Mouse (Mus musculus) layer of hippocampus, adult 18-20 months (tissue): ENCODE measurements at regions not wholly inside any gene's neighbourhood (a gene's known extent, or its start where the extent isn't known, plus 50 kb on each side); places are given as distances from the start of the nearest gene placed in this dataset.

Experiments used
- DNase-seq, 2 experiments: peaks; one replicate each; pipeline ENCODE4 v3.0.0; 2022; ENCODE audit warnings: low spot score in 2 of 2

DNA sequence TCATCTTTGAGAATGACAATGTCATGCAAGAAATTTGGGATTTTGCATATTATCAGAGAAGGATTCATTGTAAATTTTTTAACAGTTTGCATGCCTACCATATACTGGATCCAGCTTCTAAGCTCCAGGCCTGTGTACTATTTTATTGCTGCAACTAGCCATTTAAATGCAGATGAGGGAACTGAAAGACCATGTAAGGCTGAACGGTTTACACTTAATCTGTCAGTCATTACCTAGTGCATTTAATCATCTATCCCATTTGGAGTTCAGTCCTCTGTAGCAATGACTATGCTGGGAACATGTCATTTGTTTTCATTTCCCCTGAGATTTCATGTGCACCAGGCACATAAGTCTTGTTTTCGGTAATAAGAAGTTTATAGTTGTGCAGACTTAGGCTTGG lies 631.8 kb upstream of the Gm21961 start:
- DNase-seq = no peak

DNA sequence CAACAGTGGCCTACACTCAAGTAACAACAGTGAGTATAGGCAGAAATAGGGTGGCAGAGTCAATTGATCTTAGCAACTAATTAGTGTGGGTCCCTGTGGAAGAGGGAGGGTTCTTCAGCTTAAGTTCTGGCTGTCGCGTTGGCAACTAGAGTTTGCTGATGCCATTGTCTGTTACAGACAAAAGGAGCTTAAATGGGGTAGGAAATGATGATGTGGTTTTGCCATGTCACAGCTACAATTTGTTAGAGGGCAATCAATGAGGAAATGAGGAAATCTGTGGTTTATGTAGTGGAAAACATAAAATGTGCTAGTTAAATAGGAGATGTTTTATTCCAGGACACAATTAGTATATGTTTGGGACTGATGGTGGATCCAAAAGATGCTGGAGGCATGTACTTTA lies 624.8 kb upstream of the Gm21961 start:
- no peak for DNase-seq

- DNase-seq = peak; percentile 74 to 91
Observed at GRCm38 (mm10) chr15:65637520-65638184, 622.9 kb upstream of the Gm21961 start.

GRCm38 (mm10) chr15:65632440-65632839 lies 617.7 kb upstream of the Gm21961 start:
- no peak for DNase-seq

- DNase-seq = no peak
Observed at GRCm38 (mm10) chr15:65630476-65630875, 615.8 kb upstream of the Gm21961 start.

DNA sequence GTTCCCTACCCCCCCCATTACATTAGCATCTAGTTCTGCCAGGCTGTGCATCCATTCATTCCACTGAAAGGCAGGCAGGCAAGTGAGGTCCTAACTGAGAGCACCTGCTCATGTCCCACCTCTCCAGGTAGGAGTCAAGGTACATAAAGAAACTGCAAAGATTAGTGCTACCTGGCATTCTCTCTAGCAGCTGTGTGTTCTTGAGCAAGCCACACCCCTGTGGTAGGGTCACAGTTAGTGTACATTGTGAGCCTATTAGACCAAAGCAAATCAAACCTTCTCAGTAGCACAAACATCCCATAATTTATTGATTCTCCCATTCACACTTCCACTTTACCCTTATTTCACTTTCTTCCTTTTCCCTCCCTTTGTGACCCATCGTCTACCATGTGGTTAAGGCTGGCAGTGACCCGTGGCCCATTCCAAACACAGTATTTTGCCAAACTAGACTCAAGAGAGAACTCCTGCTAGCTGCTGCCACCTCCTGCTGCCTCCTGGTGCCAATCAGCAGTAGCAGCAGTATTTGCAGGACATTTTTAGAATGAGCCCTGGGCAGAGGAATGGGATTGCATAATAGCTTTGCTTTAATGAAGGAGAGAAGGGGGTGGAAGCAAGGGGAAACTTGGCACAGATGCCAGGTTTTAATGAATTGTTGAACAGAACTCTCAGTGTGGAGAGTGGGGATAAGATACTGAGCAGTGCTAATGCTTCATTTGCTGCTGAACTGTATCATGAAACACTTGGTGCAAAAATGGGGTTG lies 578.2 kb upstream of the Gm21961 start:
- DNase-seq = peak; percentile 78 to 90

- no peak for DNase-seq
Observed at GRCm38 (mm10) chr15:65585566-65585965, 570.9 kb upstream of the Gm21961 start.

- peak in 1 of 2 experiments; percentile 25 for DNase-seq
Observed at GRCm38 (mm10) chr15:65579353-65579752, 564.6 kb upstream of the Gm21961 start.

DNA sequence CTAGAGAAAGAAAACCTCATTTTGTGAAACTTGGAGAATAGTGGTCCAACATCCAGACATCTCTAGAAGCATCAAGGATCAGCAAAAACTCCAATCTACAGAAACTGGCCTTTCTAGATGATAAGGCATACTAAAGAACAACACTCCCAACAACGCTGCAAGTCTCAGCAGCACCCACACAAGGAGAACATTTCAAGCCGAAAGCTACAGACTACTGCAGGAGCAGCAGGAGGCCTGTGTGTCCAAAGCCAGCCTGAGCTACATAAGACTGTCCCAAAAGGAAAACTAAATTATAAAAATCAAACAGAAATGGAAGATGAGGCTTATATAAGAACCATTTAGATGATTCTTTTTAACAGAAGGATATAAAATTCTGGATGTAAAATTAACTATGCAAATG lies 553.2 kb upstream of the Gm21961 start:
- no peak for DNase-seq

- DNase-seq = no peak
Observed at GRCm38 (mm10) chr15:65557846-65558835, 543.4 kb upstream of the Gm21961 start.

DNA sequence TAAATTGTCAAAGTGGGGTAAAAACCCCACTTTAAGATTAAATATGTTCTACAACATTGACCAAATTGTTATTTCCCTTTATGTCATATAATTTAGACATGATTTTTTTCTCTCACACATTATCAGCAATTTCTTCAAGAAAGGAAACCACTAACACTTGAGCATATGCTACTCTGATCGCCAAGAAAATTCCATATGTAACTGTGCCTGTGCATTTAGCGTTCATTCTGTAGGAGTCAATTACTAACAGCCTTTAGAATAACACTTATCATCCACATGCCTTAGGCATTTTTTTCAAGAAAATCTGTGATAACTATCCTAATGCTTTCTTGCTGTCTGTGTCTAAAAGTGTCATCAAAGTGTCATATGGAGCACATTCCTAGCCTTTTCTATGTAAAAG lies 534.3 kb upstream of the Gm21961 start:
- no peak for DNase-seq

- DNase-seq = no peak
Observed at GRCm38 (mm10) chr15:65535606-65536005, 520.9 kb upstream of the Gm21961 start.

GRCm38 (mm10) chr15:65532241-65532640 lies 517.5 kb upstream of the Gm21961 start:
- DNase-seq = no peak

- no peak for DNase-seq
Observed at GRCm38 (mm10) chr15:65502656-65503055, 488.0 kb upstream of the Gm21961 start.

- no peak for DNase-seq
Observed at GRCm38 (mm10) chr15:65478940-65479339, 464.2 kb upstream of the Gm21961 start.

- peak; percentile 19 to 78 for DNase-seq
Observed at GRCm38 (mm10) chr15:65455203-65455816, 440.6 kb upstream of the Gm21961 start.

DNA sequence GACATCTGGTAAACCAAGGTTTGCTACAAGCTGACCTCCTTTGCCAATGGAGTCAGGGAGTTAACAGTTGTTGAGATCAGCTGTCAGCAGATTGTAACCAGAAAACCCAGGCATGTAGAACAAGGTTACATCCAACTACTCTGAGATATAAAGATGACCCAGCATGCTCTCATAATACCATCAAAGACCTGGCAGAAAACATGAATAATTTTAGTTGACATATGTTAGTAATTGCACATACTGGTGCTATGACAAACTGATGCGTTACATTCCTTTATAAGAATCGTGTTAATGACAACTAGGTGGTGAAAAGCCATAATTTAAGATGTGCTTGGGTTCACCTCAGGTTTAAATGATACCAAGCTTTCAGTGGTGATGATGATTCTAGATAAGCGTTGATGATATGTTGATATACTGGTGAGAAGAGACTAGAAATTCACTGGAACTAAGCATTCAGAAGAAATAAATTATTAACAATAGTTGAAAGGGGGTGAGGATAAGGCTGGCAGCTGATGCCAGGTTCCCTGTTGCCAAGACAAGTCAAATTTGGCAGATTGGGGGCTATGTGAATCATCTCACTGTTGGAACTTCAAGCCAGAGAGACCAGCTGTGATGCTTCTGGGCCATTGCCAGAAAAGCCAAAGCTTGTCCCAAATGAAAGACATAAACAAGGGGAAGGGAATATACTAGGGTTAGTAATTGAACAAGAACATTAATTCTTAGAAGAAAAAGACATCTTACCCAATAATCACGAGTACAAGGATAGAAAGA lies 437.7 kb upstream of the Gm21961 start:
- DNase-seq = peak; percentile 65 to 85

DNA sequence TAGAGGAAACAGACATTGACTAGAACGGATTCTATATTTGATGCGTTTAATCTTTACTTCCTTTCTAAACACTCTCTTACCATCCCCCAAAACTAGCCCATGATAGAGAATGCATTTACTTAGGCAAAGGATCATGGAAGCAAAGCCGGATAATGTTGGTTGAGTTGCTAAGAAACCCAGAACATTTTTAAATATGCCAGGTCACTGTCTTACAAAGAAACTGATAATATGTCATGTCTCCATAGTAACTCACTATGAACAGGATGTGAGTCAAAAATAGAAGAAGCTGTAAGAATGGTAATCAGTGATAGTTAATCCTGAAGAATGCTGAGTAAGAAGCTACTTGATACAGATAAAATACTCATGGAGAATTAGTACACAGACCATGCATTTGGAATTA lies 405.0 kb upstream of the Gm21961 start:
- peak in 1 of 2 experiments; percentile 23 for DNase-seq
